Mouse (Mus musculus): ENCODE data around the gene Ttll13.

GRCm38 (mm10) chr7:80260625-80261371 lies 14.6 kb downstream of the Ttll13 start, which contains the start of gene Ngrn:
- no peak for TF ChIP-seq CTCF (IDR thresholded peaks at IDR 0.05; ENCODE audit: borderline replicate concordance, control insufficient read depth, extremely low read depth, insufficient read depth, low read length, poor library complexity)
- TF ChIP-seq POLR2A (IDR thresholded peaks at IDR 0.05; ENCODE audit: control insufficient read depth, extremely low read depth, insufficient read depth, low read length, poor library complexity): peak; percentile 87; the same call in 1 of the 2 replicates

All from thymus, adult 2 months (tissue).